Mouse (Mus musculus) myocyte (in vitro differentiated cells): ENCODE data around the gene H1f0. TPM values are rescaled to one million over a fixed set of nuclear protein-coding genes. Genes with fewer than 3 reads are reported as not detected.

Experiments
- H3K27me3 ChIP-seq: one replicate; pipeline ENCODE4 v1.6.1; 2011; ENCODE audit not compliant: control insufficient read depth, insufficient read depth, insufficient read length
- H3K36me3 ChIP-seq: one replicate; pipeline ENCODE4 v1.6.1; 2011; ENCODE audit not compliant: control insufficient read depth, insufficient read depth
- H3K4me2 ChIP-seq: one replicate; pipeline ENCODE4 v1.6.1; 2011; ENCODE audit warnings: low read depth, control low read depth
- H3K4me3 ChIP-seq: one replicate; pipeline ENCODE4 v1.5.1; 2011; ENCODE audit warnings: mild to moderate bottlenecking, control low read depth, moderate library complexity
- H3K79me2 ChIP-seq: one replicate; pipeline ENCODE4 v1.6.1; 2011; ENCODE audit not compliant: control insufficient read depth, insufficient read depth
- H3ac ChIP-seq: one replicate; pipeline ENCODE4 v1.6.1; 2011; ENCODE audit not compliant: control insufficient read depth, insufficient read length
- CEBPB ChIP-seq: IDR thresholded peaks from 2 replicates; pipeline ENCODE4 v1.6.1; 2011; ENCODE audit warnings: mild to moderate bottlenecking, moderate library complexity; ENCODE audit not compliant: poor library complexity, insufficient read depth, severe bottlenecking
- E2F4 ChIP-seq: IDR thresholded peaks from one replicate; pipeline ENCODE4 v1.6.1; 2011; ENCODE audit warnings: mild to moderate bottlenecking, control low read depth, moderate library complexity; ENCODE audit not compliant: insufficient read depth
- MAX ChIP-seq: IDR thresholded peaks from one replicate; pipeline ENCODE4 v1.6.1; 2011; ENCODE audit warnings: low read depth, mild to moderate bottlenecking, control low read depth
- MYOD1 ChIP-seq, 3 experiments: IDR thresholded peaks; one replicate each; pipeline ENCODE4 v1.6.1; 2011; ENCODE audit warnings: control low read depth in 2 of 3, low read depth in 2 of 3, mild to moderate bottlenecking in 2 of 3, moderate library complexity in 1 of 3; ENCODE audit not compliant: insufficient read length in 2 of 3, control insufficient read depth in 1 of 3
- MYOG ChIP-seq, 3 experiments: IDR thresholded peaks; one replicate each; pipeline ENCODE4 v1.6.1; 2011; ENCODE audit warnings: control low read depth in 2 of 3, low read depth in 2 of 3, mild to moderate bottlenecking in 2 of 3; ENCODE audit not compliant: insufficient read length in 2 of 3, control insufficient read depth in 1 of 3, insufficient read depth in 1 of 3
- POLR2A ChIP-seq: IDR thresholded peaks from one replicate; pipeline ENCODE4 v1.6.1; 2011; ENCODE audit warnings: low read depth, mild to moderate bottlenecking, control low read depth, moderate library complexity; ENCODE audit not compliant: insufficient read length
- POLR2AphosphoS2 ChIP-seq: IDR thresholded peaks from one replicate; pipeline ENCODE4 v1.6.1; 2011; ENCODE audit warnings: low read depth, control low read depth; ENCODE audit not compliant: insufficient read length
- REST ChIP-seq: IDR thresholded peaks from one replicate; pipeline ENCODE4 v1.6.1; 2011; ENCODE audit warnings: mild to moderate bottlenecking, control low read depth, moderate library complexity; ENCODE audit not compliant: insufficient read depth, insufficient read length
- SRF ChIP-seq: IDR thresholded peaks from one replicate; pipeline ENCODE4 v1.6.1; 2011; ENCODE audit warnings: low read depth; ENCODE audit not compliant: control insufficient read depth, insufficient read length
- TCF12 ChIP-seq: IDR thresholded peaks from one replicate; pipeline ENCODE4 v1.6.1; 2011; ENCODE audit warnings: mild to moderate bottlenecking, control low read depth; ENCODE audit not compliant: poor library complexity, insufficient read depth, severe bottlenecking
- TCF3 ChIP-seq: IDR thresholded peaks from one replicate; pipeline ENCODE4 v1.6.1; 2011; ENCODE audit warnings: low read depth, control low read depth; ENCODE audit not compliant: insufficient read length
- USF1 ChIP-seq: IDR thresholded peaks from one replicate; pipeline ENCODE4 v1.6.1; 2011; ENCODE audit warnings: low read depth, mild to moderate bottlenecking, control low read depth, moderate library complexity
- polyA plus RNA-seq: library from polyadenylated mRNA; unstranded; fragments of >200 nt; fragmentation: generic; extraction: Trizol; gene quantifications from one replicate; pipeline ENCODE4 v1.2.1, GENCODE M21; 2012; ENCODE audit warnings: missing spikeins

Gene H1f0
- polyA plus RNA-seq, 1 experiment, result 423 TPM

- Histone ChIP-seq H3K79me2 (peaks cover 2% of the 10 kb centered on the region), H3K4me2 (no peak overlapping the region), H3ac (no peak overlapping the region), H3K36me3 (peaks cover 62% of the 10 kb centered on the region), H3K4me3 (no peak overlapping the region), H3K27me3 (no peaks in the 10 kb centered on the region)
- no peak for TF ChIP-seq POLR2AphosphoS2
Observed at GRCm38 (mm10) chr15:79056601-79057000, 28.4 kb downstream of the H1f0 start.

GRCm38 (mm10) chr15:79057850-79058249 is 29.6 kb downstream of the H1f0 start:
- TF ChIP-seq TCF3 (no peak), MYOD1 (IDR thresholded peaks at IDR 0.05; ENCODE audit: control insufficient read depth in 1 of 3, insufficient read length in 2 of 3, low read depth in 2 of 3) (no peak), MAX (no peak), SRF (no peak), TCF12 (no peak)
- Histone ChIP-seq H3K36me3 (peaks cover 62% of the 10 kb centered on the region), H3K4me2 (no peak overlapping the region), H3K4me3 (no peak overlapping the region), H3ac (no peak overlapping the region), H3K79me2 (peaks cover 9% of the 10 kb centered on the region), H3K27me3 (no peaks in the 10 kb centered on the region)

- Histone ChIP-seq H3K36me3 (peaks cover 41% of the 10 kb centered on the region), H3ac (no peak overlapping the region), H3K4me3 (no peak overlapping the region), H3K4me2 (peak overlapping the region; percentile 83), H3K27me3 (no peaks in the 10 kb centered on the region), H3K79me2 (peaks cover 9% of the 10 kb centered on the region)
- no peak for TF ChIP-seq MAX
- no peak for TF ChIP-seq TCF3
Observed at GRCm38 (mm10) chr15:79060887-79061565, 32.8 kb downstream of the H1f0 start.

GRCm38 (mm10) chr15:79062376-79063159 is 34.3 kb downstream of the H1f0 start, which contains the start of gene Ankrd54:
Ankrd54 (minus strand) TSS chr15:79062893.
- Histone ChIP-seq H3K36me3 (peaks cover 28% of the 10 kb centered on the region), H3K4me2 (peak within 1 kb of the TSS; percentile 90), H3K27me3 (no peaks in the 10 kb centered on the region), H3ac (peak within 1 kb of the TSS; percentile 21), H3K79me2 (peaks cover 9% of the 10 kb centered on the region), H3K4me3 (peak within 1 kb of the TSS; percentile 44)
- TF ChIP-seq MYOD1 (IDR thresholded peaks at IDR 0.05; ENCODE audit: control insufficient read depth in 1 of 3, insufficient read length in 2 of 3, low read depth in 2 of 3), result no peak
- no peak for TF ChIP-seq CEBPB
- TF ChIP-seq TCF12, result no peak
- no peak for TF ChIP-seq SRF
- no peak for TF ChIP-seq USF1
- TF ChIP-seq E2F4, result peak; percentile 67
- TF ChIP-seq MAX, result no peak
- TF ChIP-seq POLR2AphosphoS2, result peak; percentile 96
- peak in 1 of 3 experiments; percentile 25 for TF ChIP-seq MYOG (IDR thresholded peaks at IDR 0.05; ENCODE audit: control insufficient read depth in 1 of 3, insufficient read depth in 1 of 3, insufficient read length in 2 of 3, low read depth in 2 of 3)
- TF ChIP-seq POLR2A, result peak; percentile 98
- no peak for TF ChIP-seq TCF3
- TF ChIP-seq REST, result no peak

GRCm38 (mm10) chr15:79063160-79063740 is 35.0 kb downstream of the H1f0 start:
- Histone ChIP-seq H3K79me2 (peaks cover 9% of the 10 kb centered on the region), H3K4me2 (peak overlapping the region; percentile 90), H3K4me3 (peak overlapping the region; percentile 44), H3K36me3 (peaks cover 21% of the 10 kb centered on the region), H3ac (peak overlapping the region; percentile 21), H3K27me3 (peaks cover 7% of the 10 kb centered on the region)
- TF ChIP-seq POLR2A (no peak), MYOG (IDR thresholded peaks at IDR 0.05; ENCODE audit: control insufficient read depth in 1 of 3, insufficient read depth in 1 of 3, insufficient read length in 2 of 3, low read depth in 2 of 3) (no peak), REST (no peak), TCF3 (no peak), CEBPB (no peak), E2F4 (no peak), MYOD1 (IDR thresholded peaks at IDR 0.05; ENCODE audit: control insufficient read depth in 1 of 3, insufficient read length in 2 of 3, low read depth in 2 of 3) (no peak), MAX (no peak), POLR2AphosphoS2 (no peak), TCF12 (no peak), SRF (no peak), USF1 (no peak)
